Mouse (Mus musculus): ENCODE measurements at regions not wholly inside any gene's neighbourhood (a gene's known extent, or its start where the extent isn't known, plus 50 kb on each side); places are given as distances from the start of the nearest gene placed in this dataset.

GRCm38 (mm10) chr9:91227673-91228440, 134.4 kb upstream of the Zic4 start:
- Histone ChIP-seq H3K4me2 (ENCODE audit: low read depth) (peak overlapping the region; percentile 36), H3K4me3 (no peak overlapping the region), H3K36me3 (ENCODE audit: control insufficient read depth, insufficient read depth) (no peaks in the 10 kb centered on the region), H3K27me3 (ENCODE audit: control insufficient read depth, insufficient read depth, insufficient read length) (no peaks in the 10 kb centered on the region), H3K79me2 (ENCODE audit: control insufficient read depth, insufficient read depth) (no peaks in the 10 kb centered on the region), H3ac (ENCODE audit: control insufficient read depth, insufficient read length) (no peak overlapping the region)
- TF ChIP-seq MYOG (IDR thresholded peaks at IDR 0.05; ENCODE audit: control insufficient read depth in 1 of 3, insufficient read depth in 1 of 3, insufficient read length in 2 of 3, low read depth in 2 of 3) (no peak), POLR2AphosphoS2 (IDR thresholded peaks at IDR 0.05; ENCODE audit: insufficient read length, low read depth) (no peak), POLR2A (IDR thresholded peaks at IDR 0.05; ENCODE audit: insufficient read length, low read depth) (no peak), TCF3 (IDR thresholded peaks at IDR 0.05; ENCODE audit: insufficient read length, low read depth) (no peak), REST (IDR thresholded peaks at IDR 0.05; ENCODE audit: insufficient read depth, insufficient read length) (no peak), USF1 (IDR thresholded peaks at IDR 0.05; ENCODE audit: low read depth) (no peak), E2F4 (IDR thresholded peaks at IDR 0.05; ENCODE audit: insufficient read depth) (no peak)

- no peak for TF ChIP-seq POLR2AphosphoS2 (IDR thresholded peaks at IDR 0.05; ENCODE audit: insufficient read length, low read depth)
- TF ChIP-seq TCF3 (IDR thresholded peaks at IDR 0.05; ENCODE audit: insufficient read length, low read depth), result no peak
- no peak for TF ChIP-seq CEBPB (IDR thresholded peaks at IDR 0.05; ENCODE audit: insufficient read depth, poor library complexity, severe bottlenecking)
- TF ChIP-seq SRF (IDR thresholded peaks at IDR 0.05; ENCODE audit: control insufficient read depth, insufficient read length, low read depth), result no peak
- no peak for TF ChIP-seq POLR2A (IDR thresholded peaks at IDR 0.05; ENCODE audit: insufficient read length, low read depth)
- TF ChIP-seq TCF12 (IDR thresholded peaks at IDR 0.05; ENCODE audit: insufficient read depth, poor library complexity, severe bottlenecking), result no peak
- no peak for TF ChIP-seq REST (IDR thresholded peaks at IDR 0.05; ENCODE audit: insufficient read depth, insufficient read length)
- no peak for TF ChIP-seq MYOG (IDR thresholded peaks at IDR 0.05; ENCODE audit: control insufficient read depth in 1 of 3, insufficient read depth in 1 of 3, insufficient read length in 2 of 3, low read depth in 2 of 3)
- no peak for TF ChIP-seq E2F4 (IDR thresholded peaks at IDR 0.05; ENCODE audit: insufficient read depth)
- TF ChIP-seq MAX (IDR thresholded peaks at IDR 0.05; ENCODE audit: low read depth), result no peak
- Histone ChIP-seq H3ac (ENCODE audit: control insufficient read depth, insufficient read length) (no peak overlapping the region), H3K4me3 (no peak overlapping the region), H3K79me2 (ENCODE audit: control insufficient read depth, insufficient read depth) (no peaks in the 10 kb centered on the region), H3K4me2 (ENCODE audit: low read depth) (no peak overlapping the region), H3K36me3 (ENCODE audit: control insufficient read depth, insufficient read depth) (no peaks in the 10 kb centered on the region), H3K27me3 (ENCODE audit: control insufficient read depth, insufficient read depth, insufficient read length) (no peaks in the 10 kb centered on the region)
Measured at GRCm38 (mm10) chr9:91228525-91228924, 133.7 kb upstream of the Zic4 start.

DNA sequence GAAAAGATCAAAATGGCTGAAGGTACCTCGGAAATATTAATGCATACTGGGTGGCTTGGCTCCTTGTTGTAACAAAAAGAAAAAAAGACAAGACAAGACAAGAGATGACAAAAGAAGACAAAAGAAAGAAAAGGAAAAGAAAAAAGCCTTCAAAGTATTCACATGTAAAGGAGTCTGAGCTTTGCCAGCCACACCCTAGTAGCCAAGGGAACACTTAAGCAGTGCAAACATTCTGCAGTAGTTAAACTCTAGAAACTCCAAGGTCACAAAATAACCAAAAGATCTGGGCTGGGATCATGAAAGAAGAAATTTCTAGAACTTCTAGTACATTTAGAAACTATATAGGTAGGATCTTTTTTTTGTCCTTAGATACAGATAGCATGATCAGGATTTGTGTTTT, 108.3 kb upstream of the Zic4 start:
- Histone ChIP-seq H3K27me3 (ENCODE audit: control insufficient read depth, insufficient read depth, insufficient read length) (no peaks in the 10 kb centered on the region), H3K79me2 (ENCODE audit: control insufficient read depth, insufficient read depth) (no peaks in the 10 kb centered on the region), H3K4me3 (no peak overlapping the region), H3K36me3 (ENCODE audit: control insufficient read depth, insufficient read depth) (no peaks in the 10 kb centered on the region), H3K4me2 (ENCODE audit: low read depth) (no peak overlapping the region), H3ac (ENCODE audit: control insufficient read depth, insufficient read length) (no peak overlapping the region)
- TF ChIP-seq REST (IDR thresholded peaks at IDR 0.05; ENCODE audit: insufficient read depth, insufficient read length), result no peak
- no peak for TF ChIP-seq MAX (IDR thresholded peaks at IDR 0.05; ENCODE audit: low read depth)
- TF ChIP-seq CEBPB (IDR thresholded peaks at IDR 0.05; ENCODE audit: insufficient read depth, poor library complexity, severe bottlenecking), result no peak
- TF ChIP-seq MYOD1 (IDR thresholded peaks at IDR 0.05; ENCODE audit: control insufficient read depth in 1 of 3, insufficient read length in 2 of 3, low read depth in 2 of 3), result no peak
- TF ChIP-seq SRF (IDR thresholded peaks at IDR 0.05; ENCODE audit: control insufficient read depth, insufficient read length, low read depth), result no peak

DNA sequence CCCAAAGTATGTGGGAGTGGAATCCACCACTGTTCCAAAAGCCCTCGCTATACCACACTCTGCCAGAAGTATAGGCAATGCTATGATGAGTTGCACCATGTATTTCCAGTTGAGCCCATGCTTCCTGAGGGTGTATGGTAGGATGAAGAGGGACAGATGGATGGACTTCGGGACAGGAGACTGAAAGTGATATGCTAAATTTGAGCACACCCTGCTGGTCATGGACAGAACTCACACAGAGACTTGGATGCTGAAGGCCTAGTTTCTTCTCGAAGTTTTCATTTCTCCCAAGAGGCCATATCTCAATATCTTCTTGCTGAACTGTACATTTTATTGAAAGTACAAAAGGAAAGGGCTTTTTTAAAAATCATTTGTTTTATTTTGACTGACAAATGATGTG, 70.9 kb upstream of the Zic4 start:
- TF ChIP-seq REST (IDR thresholded peaks at IDR 0.05; ENCODE audit: insufficient read depth, insufficient read length) (no peak), USF1 (IDR thresholded peaks at IDR 0.05; ENCODE audit: low read depth) (no peak), MYOG (IDR thresholded peaks at IDR 0.05; ENCODE audit: control insufficient read depth in 1 of 3, insufficient read depth in 1 of 3, insufficient read length in 2 of 3, low read depth in 2 of 3) (no peak), POLR2A (IDR thresholded peaks at IDR 0.05; ENCODE audit: insufficient read length, low read depth) (no peak), TCF12 (IDR thresholded peaks at IDR 0.05; ENCODE audit: insufficient read depth, poor library complexity, severe bottlenecking) (no peak), TCF3 (IDR thresholded peaks at IDR 0.05; ENCODE audit: insufficient read length, low read depth) (no peak), SRF (IDR thresholded peaks at IDR 0.05; ENCODE audit: control insufficient read depth, insufficient read length, low read depth) (no peak), MAX (IDR thresholded peaks at IDR 0.05; ENCODE audit: low read depth) (no peak), POLR2AphosphoS2 (IDR thresholded peaks at IDR 0.05; ENCODE audit: insufficient read length, low read depth) (no peak), E2F4 (IDR thresholded peaks at IDR 0.05; ENCODE audit: insufficient read depth) (no peak)
- Histone ChIP-seq H3ac (ENCODE audit: control insufficient read depth, insufficient read length) (no peak overlapping the region), H3K36me3 (ENCODE audit: control insufficient read depth, insufficient read depth) (no peaks in the 10 kb centered on the region), H3K4me2 (ENCODE audit: low read depth) (no peak overlapping the region), H3K4me3 (no peak overlapping the region), H3K79me2 (ENCODE audit: control insufficient read depth, insufficient read depth) (no peaks in the 10 kb centered on the region), H3K27me3 (ENCODE audit: control insufficient read depth, insufficient read depth, insufficient read length) (no peaks in the 10 kb centered on the region)
